Mouse (Mus musculus): Measurements from ENCODE around the gene Tas2r118.

DNA sequence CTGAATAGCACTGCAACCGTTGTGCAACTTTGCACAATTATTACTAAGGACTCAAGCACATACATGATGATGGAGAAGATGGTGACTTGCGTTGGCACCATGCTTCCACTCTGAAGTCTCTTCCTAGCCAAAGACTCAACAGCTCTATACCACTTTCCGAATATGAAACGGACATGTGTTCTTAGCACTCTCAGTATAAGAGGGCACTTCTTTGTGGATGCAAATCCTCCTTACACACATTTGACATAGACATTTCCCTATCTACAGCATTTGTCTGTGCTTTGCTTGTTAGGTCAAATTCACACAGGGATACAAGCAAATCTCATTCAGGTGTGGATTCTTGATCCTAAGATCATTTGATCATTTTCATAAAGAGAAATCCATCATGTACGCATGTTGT, at the start of gene Tas2r118:
- TF ChIP-seq POLR2A (IDR thresholded peaks at IDR 0.05; ENCODE audit: extremely low read depth, insufficient read depth, low read length) (no peak), CTCF (IDR thresholded peaks at IDR 0.05; ENCODE audit: low read depth, low read length) (no peak)
